Mouse (Mus musculus) ES-CJ7 (cell line): ENCODE results near the gene Kdm2a.
"Not testable (repeated sequence)": the region's sequence is repeated elsewhere in the genome, so short reads cannot be mapped to it uniquely, and the experiment has no call there.

ENCODE experiments used
- DNase-seq: peaks from one replicate; pipeline ENCODE4 v3.0.0; 2011; ENCODE audit warnings: low read depth, low spot score

Kdm2a gene

DNA sequence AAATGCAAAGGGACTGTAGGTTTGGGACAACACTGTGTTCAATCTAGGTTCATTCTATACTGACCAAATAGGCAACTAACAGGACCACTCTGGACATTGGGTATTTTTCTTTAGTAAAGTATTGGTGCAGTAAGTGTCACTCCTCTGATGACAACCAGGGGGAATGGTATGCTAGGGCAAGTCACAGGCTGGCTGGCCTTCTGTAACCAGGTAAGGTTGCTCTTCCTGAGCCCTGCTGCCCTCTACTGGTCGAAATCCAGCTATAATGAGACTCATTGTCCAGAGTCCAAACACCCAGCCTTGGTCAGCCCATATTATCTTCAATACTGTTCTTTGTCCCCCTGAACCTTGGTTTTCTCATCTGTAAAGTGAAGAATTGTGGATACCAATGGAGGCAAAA, 19.1 kb upstream of the Kdm2a start:
- peak; percentile 76 for DNase-seq

DNA sequence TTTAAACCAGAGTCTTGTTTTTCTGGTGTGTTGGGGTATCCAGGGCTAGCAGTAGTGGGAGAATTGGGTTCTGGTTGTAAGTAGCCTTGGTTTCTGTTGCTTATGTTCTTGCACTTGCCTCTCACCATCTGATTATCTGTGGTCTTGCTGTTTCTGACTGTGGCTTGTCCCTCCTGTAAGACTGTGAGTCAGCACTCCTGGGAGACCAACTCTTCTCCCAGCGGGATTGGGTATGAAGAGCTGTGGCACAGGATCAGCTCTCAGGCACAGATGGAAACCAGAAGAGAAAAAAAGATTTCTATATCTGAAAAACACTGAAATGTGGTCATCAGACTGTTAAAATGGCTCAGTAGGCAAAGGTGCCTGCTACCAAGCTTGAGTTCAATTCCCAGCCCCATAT, 16.5 kb upstream of the Kdm2a start:
- DNase-seq: no peak

DNA sequence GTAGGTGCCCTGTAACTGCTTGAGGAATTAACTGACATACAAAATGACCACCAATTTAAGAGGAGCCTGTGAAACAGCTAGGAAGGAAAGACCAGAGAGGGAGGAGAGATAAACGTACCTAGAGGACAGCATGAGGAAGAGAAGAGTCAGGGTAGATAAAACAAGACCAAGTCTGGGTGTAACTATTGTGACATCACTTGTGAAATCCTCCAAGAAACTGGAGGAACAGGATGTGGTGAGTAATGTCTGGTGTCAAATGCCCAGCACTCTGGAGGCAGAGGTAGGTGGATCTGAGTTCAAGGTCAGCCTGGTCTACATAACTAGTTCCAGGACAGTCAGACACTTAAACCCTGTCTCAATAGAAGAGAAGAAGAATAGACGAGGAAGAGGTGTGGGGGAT, 11.0 kb upstream of the Kdm2a start:
- DNase-seq: no peak

DNA sequence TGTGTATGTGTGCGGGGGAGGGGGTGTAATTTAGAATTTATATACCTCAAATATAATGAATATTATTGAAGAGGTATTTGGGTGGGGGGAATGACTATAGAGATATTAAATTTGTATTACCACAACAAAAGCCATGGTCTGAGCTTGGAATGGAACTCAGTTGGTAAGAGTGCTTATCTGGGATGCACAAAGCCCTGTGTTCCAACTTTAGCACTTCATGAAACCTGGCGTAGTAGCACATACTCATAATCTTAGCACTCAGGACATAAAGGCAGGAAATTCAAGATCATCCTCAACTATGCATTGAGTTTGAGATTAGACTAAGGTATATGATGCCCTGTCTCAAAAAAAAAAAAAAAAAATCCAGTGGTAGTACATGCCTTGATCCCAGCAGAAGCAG, 6.8 kb upstream of the Kdm2a start:
- DNase-seq: no peak

DNA sequence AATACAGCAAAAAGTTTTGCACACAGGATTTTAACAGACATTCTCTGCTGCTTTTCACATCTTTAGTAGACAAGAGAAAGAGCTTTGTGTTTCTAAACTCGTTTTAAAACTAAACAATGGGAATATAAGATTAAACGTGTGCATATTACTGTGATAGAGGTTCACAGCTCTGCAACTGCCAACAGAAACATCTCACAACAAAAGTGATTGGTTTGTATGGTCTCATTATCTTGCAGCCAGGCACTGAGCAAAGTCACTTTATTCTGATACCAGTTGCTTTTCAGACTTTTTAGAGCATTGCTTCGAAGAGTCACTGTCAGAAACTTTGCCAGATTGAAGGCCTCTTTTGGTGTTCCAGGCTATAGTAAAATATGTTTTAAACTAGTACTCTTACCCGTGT, 874 bp upstream of the Kdm2a start:
- no peak for DNase-seq

DNA sequence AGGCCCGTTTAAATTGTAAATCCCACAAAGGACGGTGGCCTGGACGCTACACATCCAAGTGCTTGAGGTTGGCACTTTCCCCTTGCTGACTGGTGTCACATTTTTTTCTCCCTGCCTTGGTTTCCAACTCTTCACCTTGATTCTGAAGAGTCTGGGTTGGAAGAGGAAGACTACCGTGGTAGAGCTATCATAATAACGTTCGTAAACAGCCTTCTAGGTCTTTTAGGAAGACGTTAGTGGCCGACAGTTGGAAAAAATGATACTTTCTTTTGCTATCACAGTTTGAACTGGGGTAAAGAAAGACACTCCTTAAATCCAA, 504 bp upstream of the Kdm2a start:
- DNase-seq: peak; percentile 55

DNA sequence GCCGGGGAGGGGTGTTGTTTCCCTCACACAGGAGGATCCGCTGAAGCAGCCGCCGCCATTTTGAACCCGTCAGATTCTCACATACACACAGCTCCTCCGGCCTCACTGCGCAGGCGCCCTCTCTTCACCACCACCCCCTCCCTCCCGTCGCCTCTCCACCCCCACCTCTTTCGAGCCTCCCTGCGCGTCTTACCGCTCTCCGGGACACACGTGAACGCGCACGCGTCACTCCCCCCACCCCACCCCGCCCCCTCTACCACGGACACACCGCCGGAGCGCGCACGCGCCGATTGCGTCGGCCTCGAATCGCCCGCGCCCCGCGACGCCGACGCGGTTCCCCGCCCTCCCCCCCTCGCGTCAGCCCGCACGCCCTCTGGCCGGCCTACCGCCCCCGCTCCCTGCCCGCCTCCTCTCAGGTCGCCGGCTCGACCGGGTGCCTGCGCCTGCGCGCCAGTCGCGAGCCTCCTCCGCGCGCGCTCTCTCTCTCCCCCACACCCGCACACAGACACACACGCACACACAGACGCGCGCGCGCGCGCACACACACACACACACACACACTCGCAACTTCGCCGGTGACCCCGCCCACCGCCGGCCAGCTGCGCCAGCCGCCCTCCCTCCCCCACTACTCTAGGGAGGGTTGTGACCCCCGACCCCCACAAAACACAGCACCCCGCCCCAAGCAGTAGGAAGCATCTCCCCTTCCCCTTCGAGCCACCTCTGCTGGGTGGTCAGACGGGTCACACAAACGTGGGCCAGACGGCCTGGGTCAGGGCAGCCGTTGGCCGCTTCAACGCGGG, 887 bp downstream of the Kdm2a start:
- peak; percentile 99 for DNase-seq

DNA sequence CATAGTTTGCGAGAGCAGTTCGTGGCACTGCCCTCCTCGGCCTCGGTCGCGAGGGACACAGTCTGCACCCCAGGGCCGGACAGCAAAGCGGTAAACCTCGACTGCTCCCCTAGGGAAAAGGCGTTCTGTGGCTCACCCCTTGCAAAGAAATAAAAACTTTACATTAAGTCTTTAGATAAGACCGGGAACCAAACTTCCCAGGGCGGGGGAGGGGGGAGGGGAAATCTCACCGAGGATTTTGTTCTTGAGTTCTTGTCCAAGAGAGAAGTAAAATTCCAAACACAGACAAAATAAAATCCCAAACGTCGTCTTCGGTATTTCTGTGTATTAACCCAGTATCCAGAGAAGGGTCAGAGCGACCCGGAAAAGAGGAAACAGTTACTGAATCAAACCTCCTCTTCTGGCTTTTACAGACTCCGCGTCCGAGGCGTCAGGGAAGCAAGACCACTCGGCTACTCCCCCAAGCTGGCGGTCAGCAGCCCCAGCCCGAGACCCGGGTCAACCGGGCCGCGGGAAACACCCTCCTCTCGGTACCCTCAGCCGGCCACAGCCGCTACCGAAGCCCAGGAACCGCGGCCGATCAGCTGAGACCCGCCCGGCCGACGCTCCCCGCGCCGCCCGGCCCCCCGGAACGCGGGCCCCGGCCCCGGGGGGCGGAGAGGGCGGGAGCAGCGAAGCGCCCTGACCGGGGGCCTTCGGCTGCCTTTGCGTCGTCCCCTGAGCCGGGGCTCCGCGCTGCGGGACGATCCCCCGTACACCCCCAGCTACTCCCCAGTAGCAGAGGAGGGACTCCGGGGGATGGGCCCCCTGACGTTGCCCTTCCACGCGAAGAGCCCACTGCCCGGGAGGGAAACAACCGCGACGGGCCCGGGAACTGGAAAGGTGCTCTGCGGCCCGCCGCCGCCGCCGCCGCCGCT, 1.7 kb downstream of the Kdm2a start:
- DNase-seq: no peak

DNA sequence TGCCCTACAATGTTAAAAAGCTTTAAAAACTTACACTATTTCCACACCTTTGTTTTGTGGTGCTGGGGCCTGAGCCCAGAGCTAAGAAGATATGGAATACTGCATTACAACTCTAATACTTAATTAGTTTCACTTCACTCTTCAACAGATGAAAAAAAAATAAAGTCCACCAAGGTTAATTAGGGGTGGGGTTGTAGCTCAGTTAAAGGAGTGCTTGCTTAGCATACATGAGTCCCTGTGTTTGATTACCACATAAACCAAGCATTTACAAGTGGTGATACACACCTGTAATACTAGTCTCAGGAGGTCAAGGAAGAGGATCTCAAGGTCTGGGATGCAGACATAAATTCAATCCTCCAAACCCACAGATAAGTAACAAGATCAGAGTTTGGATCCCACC, 10.8 kb downstream of the Kdm2a start:
- DNase-seq: no peak

DNA sequence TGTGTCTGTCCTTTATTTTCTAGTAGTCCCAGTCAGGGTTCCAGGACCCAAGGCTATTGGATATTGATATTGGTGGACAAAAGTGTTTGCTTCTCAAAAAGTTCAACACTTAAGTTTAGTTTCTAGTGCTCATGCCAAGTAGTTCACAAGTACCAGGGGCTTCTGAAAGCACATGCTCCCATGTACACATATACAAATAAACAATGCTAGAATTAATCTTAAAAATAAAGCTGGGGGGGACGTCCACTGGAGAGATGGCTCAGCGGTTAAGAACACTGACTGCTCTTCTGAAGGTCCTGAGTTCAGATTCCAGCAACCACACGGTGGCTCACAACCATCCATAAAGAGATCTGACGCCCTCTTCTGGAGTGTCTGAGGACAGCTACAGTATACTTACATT, 13.1 kb downstream of the Kdm2a start:
- no peak for DNase-seq

DNA sequence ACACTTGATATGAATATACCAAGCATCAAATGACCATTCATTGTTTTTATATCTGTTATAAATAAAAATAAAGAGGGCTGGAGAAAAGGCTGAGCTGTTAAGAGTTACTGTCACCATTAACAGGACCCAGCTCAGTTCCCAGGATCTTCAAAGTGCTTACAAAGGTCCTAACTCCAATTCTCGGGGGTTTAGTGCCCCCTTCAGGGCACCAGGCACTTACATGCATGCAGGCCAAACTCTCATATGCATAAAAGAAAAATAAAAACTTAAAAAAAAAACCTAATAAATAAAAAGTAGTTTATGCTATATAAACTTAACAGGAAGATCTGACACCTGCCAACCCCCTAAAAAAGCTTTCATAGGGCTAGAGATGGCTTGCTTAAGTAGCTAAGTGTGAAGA, 13.8 kb downstream of the Kdm2a start:
- no peak for DNase-seq

DNA sequence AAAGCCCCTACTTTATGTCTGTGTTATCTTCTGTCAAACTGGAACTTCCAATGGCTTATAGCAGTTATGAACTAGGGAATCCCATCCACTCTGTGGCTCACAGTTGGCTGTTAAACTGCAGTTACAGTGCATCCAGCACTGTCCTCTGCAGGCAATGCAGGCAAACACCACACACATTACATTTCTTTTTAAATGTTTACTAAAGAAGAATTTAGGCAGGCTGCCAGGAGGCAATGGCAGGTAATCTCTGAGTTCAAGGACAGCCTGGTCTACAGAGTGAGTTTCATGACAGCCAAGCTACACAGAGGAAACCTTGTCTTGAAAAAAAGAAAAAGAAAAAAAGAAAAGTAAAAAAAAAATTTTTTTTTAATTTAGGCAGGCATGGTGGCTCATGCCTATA, 14.8 kb downstream of the Kdm2a start:
- DNase-seq: no peak

DNA sequence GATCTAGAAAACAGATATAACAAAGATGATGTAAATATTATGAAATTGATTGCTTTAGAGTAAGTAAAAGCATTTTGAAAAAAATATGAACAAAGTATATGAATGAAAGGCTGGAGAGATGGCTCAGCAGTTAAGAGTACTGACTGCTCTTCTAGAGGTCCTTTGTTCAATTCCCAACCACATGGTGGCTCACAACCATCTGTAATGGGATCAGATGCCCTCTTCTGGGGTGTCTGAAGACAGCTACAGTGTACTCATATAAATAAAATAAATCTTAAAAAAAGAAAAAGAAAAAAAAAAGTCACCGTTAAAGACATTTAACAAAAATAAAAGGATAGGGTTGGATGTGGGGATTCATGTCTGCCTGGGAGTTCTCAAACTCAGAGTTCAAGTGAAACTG, 15.8 kb downstream of the Kdm2a start:
- not testable (repeated sequence) for DNase-seq

DNA sequence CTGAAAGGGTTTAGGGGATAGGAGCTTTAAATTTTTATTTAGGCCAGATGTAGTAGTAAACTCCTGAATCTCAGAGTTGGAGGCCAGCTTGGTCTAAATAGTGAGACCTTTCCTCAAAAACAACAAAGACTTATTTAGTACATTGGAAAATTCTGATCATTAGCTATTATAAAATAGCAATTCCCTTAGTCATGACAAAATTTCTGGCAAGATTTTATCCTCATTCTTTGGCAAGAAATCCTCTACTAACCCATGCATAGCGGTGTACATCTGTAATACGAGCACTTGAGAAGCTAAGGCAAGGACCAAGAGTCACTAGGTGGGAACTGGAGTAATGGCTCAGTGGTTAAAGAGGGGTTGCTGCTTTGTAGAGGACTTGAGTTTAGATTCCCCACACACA, 27.4 kb downstream of the Kdm2a start:
- DNase-seq: no peak

DNA sequence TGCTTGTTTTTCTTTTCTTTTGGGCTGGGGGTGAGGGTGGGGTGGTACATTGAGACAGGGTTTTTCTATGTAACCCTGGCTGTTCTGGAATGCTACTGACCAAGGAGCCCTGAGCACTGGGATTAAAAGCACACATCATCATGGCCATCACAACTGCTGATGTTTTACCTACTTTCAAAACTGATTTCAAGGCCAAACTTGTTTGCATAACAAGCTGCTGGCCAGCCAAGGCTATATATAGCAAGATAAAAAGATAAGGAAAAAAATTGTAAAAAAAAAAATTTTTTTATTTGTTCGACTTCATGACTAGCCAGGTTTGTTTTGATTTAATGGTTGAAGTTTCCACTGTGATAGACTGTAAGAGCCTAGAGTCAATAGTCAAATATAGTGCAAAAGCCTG, 27.8 kb downstream of the Kdm2a start:
- no peak for DNase-seq

DNA sequence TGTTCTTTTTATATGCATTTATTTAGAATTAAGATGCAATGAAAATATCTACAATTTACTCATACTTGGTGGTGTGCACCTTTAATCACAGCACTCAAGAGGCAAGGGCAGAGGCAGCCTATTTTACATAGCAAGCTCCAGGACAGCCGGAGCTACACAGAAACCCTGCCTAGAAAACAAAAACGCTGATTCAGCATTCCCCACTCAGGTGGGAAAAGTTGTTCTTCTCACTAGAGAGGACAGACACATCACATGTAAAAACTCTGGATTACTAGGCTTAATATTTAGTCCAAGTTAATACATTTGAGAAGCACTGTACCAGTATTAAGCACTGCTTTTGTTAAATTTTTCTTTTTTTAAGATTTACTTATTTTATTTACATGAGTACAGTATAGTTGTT, 48.6 kb downstream of the Kdm2a start:
- DNase-seq: no peak

DNA sequence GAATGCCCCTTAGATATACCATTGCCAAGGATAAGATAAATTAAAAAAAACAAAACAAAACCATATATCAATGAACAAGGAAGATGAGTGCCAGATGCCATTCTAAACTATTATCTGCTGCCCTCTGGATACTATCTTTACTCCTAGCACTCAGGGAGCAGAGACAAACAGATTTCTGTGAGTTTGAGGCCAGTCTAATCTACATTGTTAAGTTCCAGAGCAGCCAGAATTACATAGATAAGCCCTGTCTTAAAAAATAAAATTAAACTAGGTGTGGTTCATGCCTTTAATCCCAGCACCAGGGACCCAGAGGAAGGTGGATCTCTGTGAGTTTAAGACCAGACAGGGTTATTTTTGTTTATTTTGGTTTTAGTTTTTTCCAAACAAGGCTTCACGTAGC, 51.6 kb downstream of the Kdm2a start:
- no peak for DNase-seq

DNA sequence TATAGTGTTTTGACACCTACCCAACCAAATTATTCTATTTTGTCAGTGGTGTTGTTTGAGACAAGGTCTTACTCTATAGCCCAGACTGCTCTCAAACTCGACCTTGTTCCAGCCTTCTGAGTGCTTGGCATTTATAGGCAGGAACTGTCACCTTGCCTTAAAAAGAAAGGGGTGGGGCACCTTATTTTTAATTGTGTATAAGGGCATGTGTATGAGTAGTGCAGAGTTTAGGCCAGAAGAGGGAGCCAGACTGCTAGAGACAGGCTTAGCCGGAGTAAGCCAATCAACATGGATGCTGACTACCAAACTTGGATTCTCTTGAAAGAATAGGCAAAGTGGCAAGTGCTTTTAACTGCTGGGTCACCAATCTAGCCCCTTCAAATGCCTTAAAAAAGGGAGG, 59.9 kb downstream of the Kdm2a start:
- peak; percentile 82 for DNase-seq

DNA sequence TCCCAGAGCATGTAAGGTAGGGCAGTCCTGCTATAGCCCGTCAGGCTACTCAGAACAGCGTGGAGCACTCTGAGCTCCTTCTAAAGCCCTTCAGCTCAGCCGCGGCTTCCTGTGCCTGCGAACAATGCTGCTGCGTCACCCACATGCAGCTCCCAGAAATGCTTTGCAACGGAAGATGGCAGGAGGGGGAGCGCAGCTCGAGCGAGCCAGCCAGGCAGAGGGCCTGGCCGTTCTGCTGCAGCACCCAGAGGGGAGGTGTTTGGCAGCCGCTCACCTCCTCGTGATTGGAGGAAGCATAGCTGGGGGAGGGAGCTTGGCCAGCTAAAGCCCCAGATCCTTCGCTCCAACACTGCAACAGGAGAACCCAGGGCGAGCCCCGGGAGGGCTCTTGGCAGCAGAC, 64.3 kb downstream of the Kdm2a start:
- peak; percentile 91 for DNase-seq

DNA sequence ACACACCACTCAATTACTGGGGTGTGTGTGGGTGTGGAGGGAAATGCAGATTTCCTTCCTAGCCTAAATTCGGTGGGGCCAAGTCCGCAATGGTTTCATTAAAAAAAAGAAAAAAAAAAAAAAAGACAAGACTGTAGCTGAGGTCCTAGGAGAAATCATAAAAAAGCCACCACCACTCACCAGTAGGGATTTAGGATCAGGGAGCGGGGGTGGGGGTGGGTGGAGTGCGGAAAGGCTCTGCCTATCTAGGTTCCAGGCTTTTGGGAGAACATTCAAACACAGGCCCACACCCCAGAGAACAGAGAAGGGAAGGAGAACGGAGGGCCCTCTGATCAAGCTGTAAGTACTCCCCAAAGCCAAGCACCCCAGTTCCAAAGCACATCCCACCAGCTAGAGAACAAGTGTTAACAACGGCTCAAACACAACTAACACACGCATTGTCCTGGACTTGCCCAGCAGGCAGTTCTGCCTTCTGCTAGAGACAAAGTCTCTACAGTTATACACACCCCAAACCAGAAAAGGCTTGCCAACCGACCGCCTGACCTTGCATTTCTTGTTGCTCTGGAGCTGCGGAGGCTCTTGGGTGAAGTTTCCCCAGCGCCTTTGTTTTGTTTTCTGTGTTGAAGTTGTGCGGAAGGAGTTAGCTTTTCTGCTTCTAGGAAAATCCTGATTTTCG, 64.8 kb downstream of the Kdm2a start:
- peak; percentile 53 for DNase-seq

DNA sequence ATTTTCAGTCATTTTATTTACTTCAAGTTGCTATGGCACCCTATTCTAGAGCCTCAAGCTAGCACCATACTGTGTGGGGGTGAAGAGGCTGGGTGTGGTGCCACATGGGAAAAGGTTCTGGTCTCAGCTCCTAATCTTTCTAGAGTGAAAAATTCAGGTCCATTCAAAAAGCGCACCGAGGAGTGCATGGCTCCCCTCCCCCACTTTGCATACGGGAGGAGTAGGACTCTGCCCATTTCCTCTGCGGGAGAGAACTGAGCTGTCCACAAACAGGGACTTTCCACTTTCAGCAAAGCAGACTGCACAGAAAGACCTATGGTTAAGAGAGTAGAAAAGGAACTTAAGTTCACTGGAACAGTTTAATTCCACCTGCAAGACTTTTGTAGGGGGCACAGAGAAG, 65.4 kb downstream of the Kdm2a start:
- DNase-seq: peak; percentile 89

DNA sequence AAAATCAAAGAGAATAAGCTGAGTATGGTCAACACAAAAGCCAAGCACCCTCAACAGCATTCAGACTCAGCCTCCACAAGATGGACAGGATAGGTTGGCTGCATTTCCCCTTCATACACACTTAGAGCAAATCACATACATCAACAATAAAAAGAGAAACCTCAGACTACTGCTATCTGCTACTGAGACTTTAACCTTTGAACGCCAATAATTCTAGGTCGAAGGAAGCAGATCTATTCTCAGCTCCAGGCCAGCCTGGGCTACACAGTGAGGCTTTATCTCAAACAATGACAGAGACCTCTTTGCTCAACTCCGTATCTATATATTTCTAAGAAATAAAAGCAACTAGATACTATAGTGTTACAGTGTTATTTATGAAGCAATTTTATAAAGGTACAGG, 66.8 kb downstream of the Kdm2a start:
- no peak for DNase-seq

DNA sequence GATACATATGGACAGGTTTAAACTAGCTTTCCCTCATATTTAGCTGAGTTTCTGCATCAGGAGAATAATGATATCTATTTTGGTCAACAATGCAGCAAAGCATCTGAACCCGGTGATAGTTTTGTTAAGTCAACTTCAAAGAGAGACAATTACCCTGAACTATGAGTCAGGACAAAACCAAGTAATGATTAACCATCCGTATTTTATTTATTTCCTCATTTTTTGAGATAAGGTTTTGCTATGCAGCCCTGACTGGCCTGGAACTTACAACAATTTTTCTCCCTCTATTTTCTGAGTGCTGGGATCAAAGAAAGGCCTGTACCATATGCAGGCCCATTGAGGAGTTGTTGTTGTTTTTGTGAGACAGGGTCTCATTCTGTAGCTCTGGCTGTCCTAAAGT, 67.5 kb downstream of the Kdm2a start:
- DNase-seq: no peak
